Mouse (Mus musculus) sigmoid colon, adult 10 weeks (tissue): ENCODE measurements around the gene G6pc. TPM values are rescaled to one million over a fixed set of nuclear protein-coding genes. Genes with fewer than 3 reads are reported as not detected.

ENCODE experiments used
- polyA plus RNA-seq: library from polyadenylated mRNA; stranded (reverse); fragments of 350-450 nt; fragmentation: Illumina TruSeq; extraction: RNeasy Lipid Tissue Mini Kit (QIAGEN cat#74804); gene quantifications from one replicate; pipeline ENCODE4 v1.2.3, GENCODE M21; 2014; ENCODE audit warnings: low read depth, low replicate concordance

Gene G6pc
- not detected for polyA plus RNA-seq

DNA sequence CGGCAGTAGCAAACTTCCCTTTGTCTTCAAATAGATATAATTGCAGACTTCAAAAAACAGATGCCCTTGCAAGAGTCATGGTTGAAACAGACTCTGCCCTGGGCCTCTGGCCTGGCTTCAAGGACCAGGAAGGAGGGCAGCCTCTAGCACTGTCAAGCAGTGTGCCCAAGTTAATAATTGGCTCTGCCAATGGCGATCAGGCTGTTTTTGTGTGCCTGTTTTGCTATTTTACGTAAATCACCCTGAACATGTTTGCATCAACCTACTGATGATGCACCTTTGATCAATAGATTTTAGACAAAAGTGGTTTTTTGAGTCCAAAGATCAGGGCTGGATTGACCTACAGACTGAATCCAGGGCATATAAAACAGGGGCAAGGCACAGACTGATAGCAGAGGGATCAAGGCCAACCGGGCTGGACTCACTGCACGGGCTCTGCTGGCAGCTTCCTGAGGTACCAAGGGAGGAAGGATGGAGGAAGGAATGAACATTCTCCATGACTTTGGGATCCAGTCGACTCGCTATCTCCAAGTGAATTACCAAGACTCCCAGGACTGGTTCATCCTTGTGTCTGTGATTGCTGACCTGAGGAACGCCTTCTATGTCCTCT is at the start of gene G6pc:
G6pc (plus strand) TSS at position 236 of the 610 bp plus-strand sequence.

DNA sequence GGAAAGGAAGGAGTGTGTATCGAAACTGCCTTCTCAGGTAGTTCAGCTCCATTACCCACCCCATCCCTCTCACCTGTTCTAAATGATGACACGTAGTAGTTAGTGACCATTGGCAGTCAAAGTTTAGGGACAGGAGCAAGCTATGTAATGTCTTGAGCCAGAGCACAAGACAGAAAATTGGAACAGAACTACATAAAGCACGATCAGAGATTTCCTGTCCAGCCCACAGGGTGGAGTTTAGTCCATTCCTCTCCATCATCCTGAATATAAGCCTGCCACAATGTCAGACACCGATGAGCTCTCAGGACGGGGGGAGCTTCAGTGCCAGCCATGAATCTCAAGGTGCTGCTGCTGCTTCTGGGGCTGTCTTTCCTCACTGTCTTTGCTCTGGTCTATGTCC is 42.6 kb upstream of the G6pc start, which contains the start of gene Aoc2:
Aoc2 (plus strand) TSS at position 301 of the 400 bp plus-strand sequence.

DNA sequence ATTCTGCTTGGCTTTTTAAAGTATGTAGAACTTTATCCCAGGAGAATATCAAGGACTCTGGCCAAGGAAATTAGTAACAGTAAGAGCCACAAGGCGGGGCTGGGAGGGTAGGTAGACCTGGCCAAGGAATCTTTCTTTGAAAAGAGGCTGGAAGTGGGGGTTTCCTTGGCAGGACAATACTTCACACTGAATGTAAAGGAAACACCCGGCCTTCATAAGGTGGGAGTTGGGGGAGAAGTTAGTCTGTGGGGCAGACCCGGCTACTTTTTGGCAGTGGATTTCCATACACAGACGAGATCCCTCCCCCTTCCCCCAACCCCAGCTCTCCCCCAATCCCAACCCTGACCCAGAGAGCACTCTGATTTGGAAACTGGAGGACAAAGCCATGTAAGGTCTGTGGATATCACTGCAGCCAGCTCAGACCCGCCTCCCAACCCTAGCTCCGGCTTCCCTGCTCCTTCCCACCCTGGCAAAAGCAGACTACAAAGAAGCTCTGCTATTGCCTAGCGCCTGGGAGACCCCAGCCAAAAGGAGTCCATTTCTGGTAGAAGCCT is 36.9 kb upstream of the G6pc start, which contains the start of gene Aoc3:
Aoc3 (plus strand) TSS at position 235 of the 554 bp plus-strand sequence.

DNA sequence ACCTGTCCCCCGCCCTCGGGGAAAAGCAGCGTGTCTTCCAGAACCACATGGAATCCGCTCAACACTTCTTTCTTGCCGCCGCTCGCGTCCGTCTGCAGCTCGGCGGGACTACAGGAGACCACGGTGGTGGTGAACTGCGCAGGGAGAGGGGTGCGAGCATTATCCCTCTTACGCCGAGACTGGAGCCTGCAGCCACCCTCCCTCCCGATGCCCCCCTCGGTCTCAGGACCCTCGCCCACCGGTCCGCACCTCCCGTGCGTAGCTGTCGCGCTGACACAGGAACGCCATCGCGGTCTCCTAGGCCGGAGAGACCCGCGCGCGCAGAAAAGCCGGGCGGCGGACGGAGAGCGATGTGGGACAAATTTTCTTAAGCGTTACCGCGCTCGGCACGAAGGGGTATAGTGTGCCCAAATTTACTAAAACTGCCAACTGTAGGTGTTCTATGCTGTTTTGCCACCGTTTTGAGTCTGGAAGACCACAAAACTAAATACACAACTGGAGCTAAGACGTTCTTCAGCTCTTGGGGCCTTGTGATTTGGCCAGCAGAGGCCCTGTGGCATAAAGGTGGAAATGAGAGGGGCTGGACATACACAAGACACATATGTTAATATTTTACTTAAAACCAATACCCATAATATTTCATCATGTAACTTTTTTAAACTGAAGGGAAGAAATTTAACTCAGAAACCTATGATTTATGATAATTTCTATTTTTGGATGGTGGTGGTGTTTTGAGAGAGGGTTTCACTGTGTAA is 49.9 kb downstream of the G6pc start, which contains the start of gene Aarsd1:
Aarsd1 (minus strand) TSS at position 515 of the 755 bp plus-strand sequence.

DNA sequence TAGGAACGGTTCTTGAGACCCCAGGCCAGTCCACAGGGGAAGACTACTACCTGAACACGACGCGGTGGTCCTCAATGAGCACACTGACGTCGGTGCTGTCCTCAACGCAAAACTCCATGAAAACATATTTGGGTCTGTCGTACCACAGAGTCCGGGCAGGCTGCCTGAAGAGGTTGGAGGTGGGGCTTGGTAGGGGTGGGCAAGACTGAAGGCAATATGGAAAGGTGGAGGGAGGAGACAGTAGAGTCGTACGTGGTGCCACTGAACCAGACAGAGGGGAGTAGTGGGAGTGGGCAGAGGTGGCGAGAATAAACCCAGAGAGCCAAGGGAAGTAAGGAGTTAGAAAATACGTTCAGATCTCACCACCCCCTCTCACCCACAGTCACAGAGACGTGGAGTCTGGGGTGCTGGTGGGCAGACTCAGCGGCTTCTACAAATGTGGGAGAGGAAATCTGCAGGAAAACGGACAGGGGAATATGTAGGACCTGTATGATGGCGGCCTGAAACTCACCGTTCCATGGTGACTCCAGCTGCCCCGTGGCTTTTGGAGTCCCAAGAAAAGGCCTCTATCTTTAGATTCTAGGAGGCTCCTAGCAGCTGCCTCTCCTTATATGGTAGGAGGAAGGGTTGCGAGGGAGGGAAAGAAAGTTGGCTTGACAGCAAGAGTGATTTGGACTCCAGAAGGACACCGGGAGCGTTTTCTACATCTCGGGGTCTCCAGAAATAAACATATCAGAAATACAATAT is 56.9 kb downstream of the G6pc start, which contains the start of gene Gm27029:
Gm27029 (minus strand) TSS at position 692 of the 747 bp plus-strand sequence.

DNA sequence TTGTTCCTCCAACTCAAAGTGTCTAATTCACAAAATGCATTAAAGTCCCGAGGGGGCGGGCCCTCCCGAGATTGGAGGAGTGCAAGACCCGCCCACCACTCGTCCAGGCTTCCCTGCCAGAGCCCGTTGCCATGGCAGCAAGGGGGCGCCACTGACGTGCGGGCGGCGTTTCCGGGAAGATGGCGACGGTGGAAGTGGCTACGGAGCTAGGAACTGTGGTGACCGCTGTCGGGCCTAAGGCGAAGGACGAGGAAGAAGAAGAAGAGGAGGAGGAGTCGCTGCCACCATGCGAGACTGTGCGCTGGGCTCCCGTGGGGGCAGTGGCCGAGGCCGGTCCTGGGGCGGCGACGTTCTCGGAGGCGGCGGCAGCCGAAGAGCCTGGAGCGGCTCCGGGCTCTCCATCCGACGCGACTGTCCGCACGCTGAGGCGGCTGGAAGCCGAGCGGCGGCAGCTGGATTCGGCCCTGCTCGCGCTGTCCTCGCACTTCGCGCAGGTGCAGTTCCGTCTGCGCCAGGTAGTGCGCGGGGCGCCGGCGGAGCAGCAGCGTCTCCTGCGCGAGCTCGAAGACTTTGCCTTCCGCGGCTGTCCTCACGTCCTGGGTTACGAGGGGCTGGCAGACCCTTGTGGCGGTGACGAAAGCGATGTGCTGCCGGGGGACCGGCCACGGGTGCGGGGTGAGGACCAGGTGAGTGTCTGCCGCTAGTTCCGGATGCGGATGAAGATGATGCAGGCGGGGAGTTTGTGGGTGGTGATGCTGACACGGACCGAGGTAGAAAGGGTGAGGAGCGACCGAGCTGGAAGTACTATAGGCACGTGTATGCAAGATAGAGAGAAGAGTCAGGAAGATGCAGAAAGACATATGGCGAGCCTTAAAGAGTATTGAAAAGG is 57.8 kb downstream of the G6pc start, which contains the start of the genes Rundc1 and Ptges3l:
Rundc1 (plus strand) TSS at position 161 of the 889 bp plus-strand sequence.
Ptges3l (minus strand) TSS at position 409 of the 889 bp plus-strand sequence.

Other genes with a start within 250 kb of the G6pc start
- 54.4 TPM for gene Retreg3, start 247.7 kb upstream of the G6pc start, polyA plus RNA-seq
- gene Tubg1, start 247.6 kb upstream of the G6pc start, polyA plus RNA-seq: 0.98 TPM
- 0.25 TPM for gene Tubg2, start 211.7 kb upstream of the G6pc start, polyA plus RNA-seq
- 0.28 TPM for gene Cntnap1, start 197.0 kb upstream of the G6pc start, polyA plus RNA-seq
- 1.8 TPM for gene Plekhh3, start 196.2 kb upstream of the G6pc start, polyA plus RNA-seq
- not detected for gene Ccr10, start 192.1 kb upstream of the G6pc start, polyA plus RNA-seq
- 48.0 TPM for gene Ezh1, start 141.1 kb upstream of the G6pc start, polyA plus RNA-seq
- 4.3 TPM for gene Ramp2, start 121.5 kb upstream of the G6pc start, polyA plus RNA-seq
- 81.9 TPM for gene Vps25, start 113.9 kb upstream of the G6pc start, polyA plus RNA-seq
- gene Wnk4, start 107.0 kb upstream of the G6pc start, polyA plus RNA-seq: 1.0 TPM
- 8.1 TPM for gene Cntd1, start 88.5 kb upstream of the G6pc start, polyA plus RNA-seq
- gene Coa3, start 88.4 kb upstream of the G6pc start, polyA plus RNA-seq: 9.6 TPM
- 138 TPM for gene Becn1, start 65.3 kb upstream of the G6pc start, polyA plus RNA-seq
- gene Psme3, start 51.3 kb upstream of the G6pc start, polyA plus RNA-seq: 161 TPM
- gene Aoc2, start 42.5 kb upstream of the G6pc start, polyA plus RNA-seq: 0.38 TPM
- 15.5 TPM for gene Aoc3, start 37.0 kb upstream of the G6pc start, polyA plus RNA-seq
- gene Aarsd1, start 50.1 kb downstream of the G6pc start, polyA plus RNA-seq: 5.4 TPM
- not detected for gene Gm27029, start 57.2 kb downstream of the G6pc start, polyA plus RNA-seq
- 3.9 TPM for gene Rundc1, start 57.5 kb downstream of the G6pc start, polyA plus RNA-seq
- 4.9 TPM for gene Ptges3l, start 57.8 kb downstream of the G6pc start, polyA plus RNA-seq
- 57.4 TPM for gene Rpl27, start 74.7 kb downstream of the G6pc start, polyA plus RNA-seq
- gene Ifi35, start 80.8 kb downstream of the G6pc start, polyA plus RNA-seq: 2.3 TPM
- gene Rnd2, start 97.4 kb downstream of the G6pc start, polyA plus RNA-seq: 3.3 TPM
- 1.4 TPM for gene Vat1, start 98.7 kb downstream of the G6pc start, polyA plus RNA-seq
- 5.3 TPM for gene Brca1, start 184.4 kb downstream of the G6pc start, polyA plus RNA-seq
- 237 TPM for gene Nbr1, start 184.6 kb downstream of the G6pc start, polyA plus RNA-seq
- 18.5 TPM for gene Tmem106a, start 214.7 kb downstream of the G6pc start, polyA plus RNA-seq
- not detected for gene Gm11634, start 231.7 kb downstream of the G6pc start, polyA plus RNA-seq